Mouse (Mus musculus) adrenal gland, postnatal 14 days (tissue): ENCODE measurements around the gene Gm10644. TPM values are rescaled to one million over a fixed set of nuclear protein-coding genes. Genes with fewer than 3 reads are reported as not detected.

ENCODE experiments used
- DNase-seq: peaks from one replicate; pipeline ENCODE4 v3.0.0; 2021; ENCODE audit warnings: mixed read lengths
- total RNA-seq: library from RNA; stranded (reverse); gene quantifications from 2 replicates; pipeline ENCODE4 v1.2.3, GENCODE M21; 2021

Gm10644 gene
- total RNA-seq, 1 experiment from 2014 or later: 1.1 TPM

GRCm38 (mm10) chr8:83935435-83935834 is 19.6 kb downstream of the Gm10644 start:
- no peak for DNase-seq

- DNase-seq: peak; percentile 56
Measured at GRCm38 (mm10) chr8:83934994-83935393, 20.0 kb downstream of the Gm10644 start.

GRCm38 (mm10) chr8:83934222-83934621 is 20.8 kb downstream of the Gm10644 start:
- DNase-seq: no peak

- DNase-seq: peak; percentile 87
Measured at GRCm38 (mm10) chr8:83926266-83926665, 28.7 kb downstream of the Gm10644 start.

- DNase-seq: no peak
Measured at GRCm38 (mm10) chr8:83924585-83924984, 30.4 kb downstream of the Gm10644 start.

GRCm38 (mm10) chr8:83922727-83923126 is 32.3 kb downstream of the Gm10644 start:
- no peak for DNase-seq

- peak; percentile 90 for DNase-seq
Measured at GRCm38 (mm10) chr8:83921558-83921957, 33.4 kb downstream of the Gm10644 start.

GRCm38 (mm10) chr8:83917566-83917965 is 37.4 kb downstream of the Gm10644 start:
- peak; percentile 67 for DNase-seq

GRCm38 (mm10) chr8:83916015-83916414 is 39.0 kb downstream of the Gm10644 start:
- no peak for DNase-seq

- DNase-seq: peak; percentile 52
Measured at GRCm38 (mm10) chr8:83914860-83915259, 40.1 kb downstream of the Gm10644 start.

GRCm38 (mm10) chr8:83914232-83914631 is 40.8 kb downstream of the Gm10644 start:
- DNase-seq: no peak

GRCm38 (mm10) chr8:83911809-83912731 is 42.9 kb downstream of the Gm10644 start:
- DNase-seq: no peak

- DNase-seq: no peak
Measured at GRCm38 (mm10) chr8:83909311-83909710, 45.7 kb downstream of the Gm10644 start.

GRCm38 (mm10) chr8:83908583-83908982 is 46.4 kb downstream of the Gm10644 start:
- no peak for DNase-seq

- peak; percentile 63 for DNase-seq
Measured at GRCm38 (mm10) chr8:83902961-83903666, 51.9 kb downstream of the Gm10644 start.

- no peak for DNase-seq
Measured at GRCm38 (mm10) chr8:83901566-83902485, 53.2 kb downstream of the Gm10644 start.

GRCm38 (mm10) chr8:83900957-83901270 is 54.1 kb downstream of the Gm10644 start:
- DNase-seq: peak; percentile 62

- peak; percentile 58 for DNase-seq
Measured at GRCm38 (mm10) chr8:83900266-83900956, 54.6 kb downstream of the Gm10644 start.

GRCm38 (mm10) chr8:83899363-83900252 is 55.4 kb downstream of the Gm10644 start, which contains the start of gene Adgrl1:
Adgrl1 (plus strand) TSS chr8:83900105.
- DNase-seq: peak; percentile 95

- DNase-seq: peak; percentile 79
Measured at GRCm38 (mm10) chr8:83898985-83899362, 56.0 kb downstream of the Gm10644 start.

- peak; percentile 56 for DNase-seq
Measured at GRCm38 (mm10) chr8:83898456-83898855, 56.5 kb downstream of the Gm10644 start.
